Mouse (Mus musculus): ENCODE data around the gene Sema6b.

DNA sequence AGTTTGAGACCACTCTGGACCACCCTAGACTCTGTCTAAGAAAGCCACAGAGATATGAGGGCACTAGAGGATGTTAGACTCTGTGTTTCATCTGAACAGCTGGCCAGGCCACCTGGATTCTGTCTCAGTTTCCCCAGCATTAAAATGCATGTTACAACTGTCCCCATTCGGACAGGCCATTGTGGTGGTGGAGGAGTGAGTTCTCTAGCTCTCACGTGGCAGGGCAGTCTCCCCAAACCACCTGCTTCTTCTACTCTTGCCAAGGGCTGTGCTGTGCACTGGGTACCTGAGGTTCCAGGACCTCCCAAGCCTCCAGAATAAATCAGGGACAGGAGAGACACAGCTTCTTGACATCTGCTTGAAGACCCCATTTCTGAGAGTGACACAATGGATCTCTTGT is 9.8 kb upstream of the Sema6b start:
- TF ChIP-seq E2F4 (IDR thresholded peaks at IDR 0.05; ENCODE audit: insufficient read depth) (no peak), MYOD1 (IDR thresholded peaks at IDR 0.05; ENCODE audit: control insufficient read depth in 1 of 3, insufficient read length in 2 of 3, low read depth in 2 of 3) (no peak)

Measured in myocyte (in vitro differentiated cells).